Mouse (Mus musculus) liver, postnatal 0 days (tissue): ENCODE measurements around the gene Nenf.

Source experiments
- CTCF ChIP-seq: sonication (generic); IDR thresholded peaks from 2 replicates; pipeline ENCODE4 v1.5.1; 2016; ENCODE audit warnings: antibody characterized with exemption, low read depth
- EP300 ChIP-seq: IDR thresholded peaks from 2 replicates; pipeline ENCODE4 v1.6.1; 2016; ENCODE audit warnings: antibody characterized with exemption, low read depth, mild to moderate bottlenecking

DNA sequence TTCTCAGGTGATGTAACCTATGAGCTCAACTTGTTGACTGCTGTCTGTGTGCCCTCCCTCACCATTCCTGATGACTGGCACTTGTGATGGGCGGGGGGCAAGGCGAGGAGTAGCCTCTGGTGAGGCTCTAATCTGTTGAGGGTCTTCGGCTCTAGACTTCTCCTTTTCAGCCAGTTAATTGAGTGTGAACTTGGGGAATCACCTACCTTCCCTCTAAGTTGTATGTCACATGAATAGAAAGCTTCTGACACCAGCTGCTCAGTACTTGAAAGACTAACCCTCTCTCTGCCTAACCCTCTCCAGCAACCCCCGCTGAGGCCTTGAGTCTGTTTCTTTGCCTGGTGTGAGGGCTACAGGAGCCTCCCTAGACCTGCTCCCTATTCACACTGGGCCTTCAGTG lies 39.7 kb downstream of the Nenf start:
- TF ChIP-seq CTCF (no peak), EP300 (no peak)
